Mouse (Mus musculus) thymus, adult 18-20 months (tissue): Measurements from ENCODE around the gene Col6a1.
A peak's percentile ranks its signal among the peaks of the same experiment; 100 is the strongest.

Source experiments
- DNase-seq, 2 experiments: peaks; one replicate each; pipeline ENCODE4 v3.0.0; 2022; ENCODE audit warnings: mixed read lengths in 2 of 2

The Col6a1 gene

GRCm38 (mm10) chr10:76678122-76678521 is 47.8 kb downstream of the Col6a1 start:
- no peak for DNase-seq

DNA sequence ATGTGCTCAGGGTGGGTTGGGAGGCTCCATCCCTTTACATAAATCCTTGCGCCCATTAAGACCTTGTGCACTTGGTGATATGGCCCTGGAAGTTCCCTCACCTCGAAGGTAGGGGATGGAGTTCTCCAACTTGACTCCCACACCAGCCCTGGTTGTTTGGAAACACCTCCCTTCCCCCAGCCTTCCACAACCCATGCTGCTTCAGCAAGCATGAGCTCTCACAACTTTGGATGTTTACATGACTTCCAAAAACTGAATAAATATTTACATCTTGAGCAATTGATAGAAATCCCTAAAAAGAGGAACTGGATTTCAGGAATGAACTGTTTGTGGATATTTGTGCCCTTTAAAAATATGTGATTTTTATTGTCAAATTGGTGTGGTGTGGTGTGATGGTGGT is 50.7 kb downstream of the Col6a1 start:
- no peak for DNase-seq

DNA sequence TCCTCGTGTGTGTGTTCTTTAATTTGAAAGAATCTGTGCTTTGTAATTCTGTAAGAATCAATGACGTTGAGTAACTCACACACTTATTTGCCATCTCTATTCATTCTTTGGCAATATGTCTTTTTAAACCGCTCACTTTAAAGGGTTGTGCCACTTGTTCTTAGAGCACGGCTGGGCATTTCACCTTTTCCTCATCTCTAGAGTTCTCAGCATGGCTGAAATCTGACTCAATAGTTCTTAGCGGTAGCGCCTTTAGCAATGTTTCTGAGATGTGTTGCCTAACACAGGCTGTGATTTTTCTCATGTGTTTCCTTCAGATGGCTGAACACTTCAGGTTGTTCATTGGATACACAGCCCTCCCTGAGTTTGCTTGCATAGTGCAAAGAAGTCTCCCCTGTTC is 51.4 kb downstream of the Col6a1 start:
- no peak for DNase-seq

DNA sequence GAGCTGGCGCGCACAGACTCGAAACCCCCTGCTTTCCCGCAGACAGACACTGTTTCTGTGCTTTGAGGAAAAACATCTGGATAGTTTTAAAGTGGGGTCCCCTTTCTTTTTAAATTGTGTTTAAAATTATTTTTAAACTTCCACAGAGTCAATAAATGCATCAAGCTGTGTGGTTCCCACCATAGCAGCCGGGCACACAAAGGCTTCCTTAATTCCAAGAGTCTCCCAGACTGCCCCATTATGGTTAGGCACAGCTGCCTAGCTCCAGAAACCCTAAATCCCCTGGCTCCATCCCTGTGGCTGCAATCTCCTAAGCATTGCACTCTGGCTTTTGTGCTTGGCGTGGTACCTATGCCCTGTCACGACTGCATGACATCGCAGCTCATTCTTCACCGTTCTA is 54.0 kb downstream of the Col6a1 start:
- no peak for DNase-seq

DNA sequence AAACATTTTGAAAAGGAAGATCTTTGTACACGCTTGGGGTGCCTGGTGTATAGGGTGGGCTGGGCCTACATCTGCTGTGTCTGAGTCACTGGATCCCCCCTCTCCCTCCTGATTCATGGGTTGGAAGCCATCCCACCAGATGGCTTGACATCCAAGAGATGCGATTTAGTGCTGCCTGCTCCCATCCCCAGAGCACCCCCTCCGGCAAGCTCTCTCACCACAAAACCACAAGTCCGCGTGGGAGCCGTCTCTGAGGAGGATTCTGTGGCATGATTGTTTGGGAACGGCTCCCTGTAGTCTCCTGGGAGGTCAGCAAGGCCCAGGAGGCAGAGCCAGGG is 57.1 kb downstream of the Col6a1 start:
- DNase-seq, result peak in 1 of 2 experiments; percentile 8

- DNase-seq, result no peak
Observed at GRCm38 (mm10) chr10:76668261-76668946, 57.6 kb downstream of the Col6a1 start.

- DNase-seq, result no peak
Observed at GRCm38 (mm10) chr10:76667197-76667805, 58.7 kb downstream of the Col6a1 start.

GRCm38 (mm10) chr10:76665551-76665950 is 60.4 kb downstream of the Col6a1 start:
- DNase-seq, result no peak

DNA sequence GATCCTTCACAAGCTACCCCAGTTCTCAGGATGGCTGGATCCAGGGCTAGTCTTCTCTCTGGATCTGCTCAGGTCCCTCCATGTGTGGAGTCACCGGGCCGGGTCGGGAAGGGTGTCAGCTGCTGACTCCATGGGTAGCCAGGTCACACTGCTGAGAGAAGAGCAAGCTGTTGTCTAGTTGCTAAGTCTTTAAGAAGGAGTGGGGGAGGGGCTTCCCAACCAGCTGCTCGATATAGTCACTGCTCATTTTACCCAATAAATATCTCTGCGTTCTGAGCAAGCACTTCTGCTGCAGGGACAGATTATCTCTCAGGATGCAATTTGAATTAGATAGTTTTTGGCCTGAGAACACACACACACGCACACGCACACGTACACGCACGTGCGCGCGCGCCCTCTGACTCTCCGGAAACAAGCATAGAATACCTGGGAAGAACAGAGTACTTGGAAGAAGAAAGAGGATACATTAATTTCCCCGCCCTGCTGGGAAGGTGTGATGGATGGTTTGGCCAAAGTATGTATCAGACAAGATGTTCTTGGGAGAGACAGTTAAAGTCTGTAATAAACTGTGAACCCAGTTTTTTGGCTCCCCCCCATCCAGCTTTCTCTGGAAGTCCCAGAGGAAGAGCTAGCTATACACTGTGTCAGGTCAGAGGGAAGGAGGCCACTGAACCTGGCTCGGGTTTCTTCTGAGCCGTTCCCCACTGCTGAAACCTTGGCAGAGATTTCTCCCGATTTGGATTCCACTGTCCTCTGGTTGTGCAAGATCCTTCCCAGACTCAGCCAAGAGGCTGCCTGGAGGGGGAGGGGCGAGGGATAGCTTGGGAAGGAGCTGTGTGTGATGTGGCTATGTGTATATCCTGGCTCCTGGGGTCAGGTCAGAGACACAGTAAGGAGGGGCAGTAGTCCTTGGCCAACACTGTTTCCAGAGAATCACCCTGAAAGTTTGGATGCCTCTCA is 61.5 kb downstream of the Col6a1 start:
- peak in 1 of 2 experiments; percentile 23 for DNase-seq
